Mouse (Mus musculus): ENCODE measurements around the gene Gm10577.

DNA sequence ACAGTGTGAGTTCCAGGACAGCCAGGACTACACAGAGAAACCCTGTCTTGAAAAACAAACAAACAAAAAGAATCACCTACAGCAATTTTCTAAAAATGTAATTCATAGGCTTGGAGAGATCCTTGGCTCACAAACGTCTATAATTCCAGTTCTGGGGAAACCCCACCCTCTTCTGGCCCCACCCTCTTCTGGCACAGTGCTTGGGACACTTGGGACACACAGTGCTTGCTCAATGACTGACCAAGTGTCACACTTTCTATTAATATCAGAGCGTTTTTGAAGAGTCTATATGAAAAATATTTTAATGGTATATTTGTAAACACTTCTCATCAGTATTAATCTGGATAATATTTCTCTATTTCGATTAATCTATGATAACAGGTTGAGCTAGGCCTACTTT lies 12.6 kb upstream of the Gm10577 start:
- TF ChIP-seq CTCF (IDR thresholded peaks at IDR 0.05; ENCODE audit: insufficient read depth, low read depth, low read length) (no peak), POLR2A (IDR thresholded peaks at IDR 0.05; ENCODE audit: insufficient read depth, low read depth, low read length) (no peak)

Data from olfactory bulb, adult 2 months (tissue).